Comparison of ENCODE assay signal across 9 mouse cellular contexts in genomic region chr15:101294028-101294894, GRCm38 (mm10). TPM values are rescaled to one million over a fixed set of nuclear protein-coding genes. Genes with fewer than 3 reads are reported as not detected.
DNase-seq lines count a peak whose midpoint lies in the region; ATAC-seq lines count a peak whose summit lies in the region.
"Had no signal": no experiment of that assay in that cellular context is flagged by ENCODE, and none has a peak within 500 bp of the region (broad histone marks: within the 10 kb centered on the region; RNA-seq: fewer than 3 reads in every experiment).

No protein-coding gene starts in this region.

- no peak overlapping the region for H3K27ac ChIP-seq in heart, embryonic 11.5 days (ENCODE audit: low read depth, low read length)
- H3K27ac ChIP-seq in lung, embryonic 15.5 days: peak overlapping the region; percentile 93
- no peak overlapping the region for H3K27ac ChIP-seq in neural tube, embryonic 15.5 days (replicated peaks)
- H3K27ac ChIP-seq: hindbrain, embryonic 15.5 days had no signal

- no peak overlapping the region for H3K9ac ChIP-seq in heart, embryonic 11.5 days (ENCODE audit: low read depth, low read length)
- H3K9ac ChIP-seq in lung, embryonic 15.5 days: peak overlapping the region; percentile 40
- H3K9ac ChIP-seq in neural tube, embryonic 15.5 days (replicated peaks): no peak overlapping the region
- H3K9ac ChIP-seq: hindbrain, embryonic 15.5 days had no signal

- peak overlapping the region; percentile 22; the same call in 1 of the 2 replicates for H3K4me2 ChIP-seq in heart, embryonic 11.5 days
- peak overlapping the region; percentile 51 for H3K4me2 ChIP-seq in lung, embryonic 15.5 days
- no peak overlapping the region for H3K4me2 ChIP-seq in neural tube, embryonic 15.5 days
- H3K4me2 ChIP-seq: hindbrain, embryonic 15.5 days had no signal

- H3K36me3 ChIP-seq in heart, embryonic 11.5 days (ENCODE audit: control insufficient read depth, insufficient read depth, low read length): peaks cover 10% of the 10 kb centered on the region
- peaks cover 24% of the 10 kb centered on the region for H3K36me3 ChIP-seq in lung, embryonic 15.5 days
- H3K36me3 ChIP-seq in neural tube, embryonic 15.5 days: peaks cover 33% of the 10 kb centered on the region

- 49% methylated on average over 16 of the region's 16 CpGs for WGBS in heart, embryonic 11.5 days (ENCODE audit: insufficient replicate concordance)
- 31% methylated on average over 16 of the region's 16 CpGs for WGBS in lung, embryonic 15.5 days
- 67% methylated on average over 16 of the region's 16 CpGs for WGBS in neural tube, embryonic 15.5 days

- no peak overlapping the region for H3K4me3 ChIP-seq in heart, embryonic 11.5 days (ENCODE audit: low read depth, low read length)
- peak overlapping the region; percentile 42 for H3K4me3 ChIP-seq in lung, embryonic 15.5 days
- H3K4me3 ChIP-seq in neural tube, embryonic 15.5 days (replicated peaks): no peak overlapping the region
- H3K4me3 ChIP-seq: hindbrain, embryonic 15.5 days had no signal

- no peaks in the 10 kb centered on the region for H3K9me3 ChIP-seq in heart, embryonic 11.5 days (replicated peaks; ENCODE audit: control insufficient read depth, low read length)
- H3K9me3 ChIP-seq in lung, embryonic 15.5 days: no peaks in the 10 kb centered on the region
- no peaks in the 10 kb centered on the region for H3K9me3 ChIP-seq in neural tube, embryonic 15.5 days (replicated peaks)
- H3K9me3 ChIP-seq: hindbrain, embryonic 15.5 days had no signal

- H3K4me1 ChIP-seq in heart, embryonic 11.5 days (ENCODE audit: control insufficient read depth, insufficient read depth, low read length): peaks cover 23% of the 10 kb centered on the region
- peaks cover 30% of the 10 kb centered on the region for H3K4me1 ChIP-seq in lung, embryonic 15.5 days
- H3K4me1 ChIP-seq in neural tube, embryonic 15.5 days: peaks cover 4% of the 10 kb centered on the region; the same call in 1 of the 2 replicates
- H3K4me1 ChIP-seq: hindbrain, embryonic 15.5 days had no signal

- no peak for DNase-seq in heart, adult 18-20 months
- peak; percentile 41 for DNase-seq in ovary, postnatal 36 days (ENCODE audit: low spot score)
- no peak for DNase-seq in ovary, adult 18-20 months (ENCODE audit: low spot score)
- no peak for DNase-seq in cerebellum, adult 18-20 months
- no peak for DNase-seq in ovary, postnatal 10 days (ENCODE audit: low spot score)

- no peak for ATAC-seq in heart, embryonic 11.5 days (replicated peaks; ENCODE audit: insufficient number of reproducible peaks, low FRiP score, low TSS enrichment)
- ATAC-seq in lung, embryonic 15.5 days (ENCODE audit: borderline replicate concordance, extremely low read depth, low FRiP score, low TSS enrichment): peak; percentile 81
- ATAC-seq in neural tube, embryonic 15.5 days (ENCODE audit: low FRiP score): no peak

- no peaks in the 10 kb centered on the region for H3K27me3 ChIP-seq in heart, embryonic 11.5 days (ENCODE audit: control insufficient read depth, insufficient read depth, low read length)
- no peaks in the 10 kb centered on the region for H3K27me3 ChIP-seq in lung, embryonic 15.5 days
- no peaks in the 10 kb centered on the region for H3K27me3 ChIP-seq in neural tube, embryonic 15.5 days (replicated peaks)
- H3K27me3 ChIP-seq: hindbrain, embryonic 15.5 days had no signal

RNA-seq across cellular contexts. Expression of gene 6030408B16Rik, which starts 1.2 kb away (rescaled TPM):
- 1.3 and 2.2 TPM in 2 replicates for polyA plus RNA-seq in heart, embryonic 11.5 days (2014; fragmentation: Nextera tagmentation; extraction: Ambion mirVana)
- total RNA-seq in heart, adult 18-20 months (2021): 1 to 10 TPM in 1 of 2 experiments, under 1 TPM in 1; 0.69 to 1.1 TPM
- polyA plus RNA-seq in lung, embryonic 15.5 days (2015; fragmentation: Nextera tagmentation; extraction: Ambion mirVana): 48.1 and 50.0 TPM in 2 replicates
- polyA plus RNA-seq in neural tube, embryonic 15.5 days (2015; fragmentation: Nextera tagmentation; extraction: Ambion mirVana): 0.44 and 0.63 TPM in 2 replicates
- polyA plus RNA-seq: hindbrain, embryonic 15.5 days had no signal

RNA-seq across cellular contexts. Expression of gene Atg101, which starts 10.2 kb away (rescaled TPM):
- polyA plus RNA-seq in heart, embryonic 11.5 days (2014; fragmentation: Nextera tagmentation; extraction: Ambion mirVana): 49.4 and 50.1 TPM in 2 replicates
- 10 to 100 TPM; 20.0 to 21.3 TPM for total RNA-seq in heart, adult 18-20 months (2021)
- polyA plus RNA-seq in lung, embryonic 15.5 days (2015; fragmentation: Nextera tagmentation; extraction: Ambion mirVana): 74.5 and 76.8 TPM in 2 replicates
- 77.2 TPM in 2 replicates for polyA plus RNA-seq in neural tube, embryonic 15.5 days (2015; fragmentation: Nextera tagmentation; extraction: Ambion mirVana)

RNA-seq across cellular contexts. Expression of gene Nr4a1, which starts 40.2 kb away (rescaled TPM):
- 7.5 and 8.1 TPM in 2 replicates for polyA plus RNA-seq in heart, embryonic 11.5 days (2014; fragmentation: Nextera tagmentation; extraction: Ambion mirVana)
- total RNA-seq in heart, adult 18-20 months (2021): 10 to 100 TPM in 1 of 2 experiments, 1 to 10 TPM in 1; 7.7 to 10.5 TPM
- polyA plus RNA-seq in lung, embryonic 15.5 days (2015; fragmentation: Nextera tagmentation; extraction: Ambion mirVana): 9.2 and 9.9 TPM in 2 replicates
- polyA plus RNA-seq in neural tube, embryonic 15.5 days (2015; fragmentation: Nextera tagmentation; extraction: Ambion mirVana): 7.9 and 10.6 TPM in 2 replicates

Comparison
In these comparisons a context has a peak if more than half of its experiments do, and no peak if none do; other contexts are left out.
1. RNA of gene 6030408B16Rik, which starts 1.2 kb away (polyA plus RNA-seq): 48.1 to 50.0 TPM in lung, embryonic 15.5 days; 1.3 to 2.2 TPM in heart, embryonic 11.5 days and 0.44 to 0.63 TPM in neural tube, embryonic 15.5 days; every median in the first group is over 10 times any median in the second.